Mouse (Mus musculus) forebrain, embryonic 14.5 days (tissue): ENCODE results near the gene Rreb1. TPM values are rescaled to one million over a fixed set of nuclear protein-coding genes. Genes with fewer than 3 reads are reported as not detected.

Source experiments
- ATAC-seq: fragments of 200-750 bp; cut with Nextera tagmentation; 2 replicates; pipeline ENCODE4 v1.8.0; 2017; ENCODE audit warnings: mild to moderate bottlenecking, moderate library complexity
- DNase-seq: peaks from one replicate; pipeline ENCODE4 v3.0.0-alpha.2; 2015; ENCODE audit warnings: low spot score
- H3K27ac ChIP-seq: fragments of 300-500 bp; sonication (generic); 2 replicates; pipeline ENCODE4 v1.5.1; 2014; ENCODE audit warnings: low read depth, mild to moderate bottlenecking, control low read depth, low read length, moderate library complexity
- H3K27me3 ChIP-seq: fragments of 300-500 bp; sonication (generic); replicated peaks from 2 replicates; pipeline ENCODE4 v1.6.1; 2014; ENCODE audit warnings: low read length, control low read depth, mixed read lengths; ENCODE audit not compliant: control insufficient read depth, insufficient read depth
- H3K36me3 ChIP-seq: fragments of 300-500 bp; sonication (generic); 2 replicates; pipeline ENCODE4 v1.6.1; 2014; ENCODE audit warnings: low read length, control low read depth; ENCODE audit not compliant: control insufficient read depth, insufficient read depth
- H3K4me1 ChIP-seq: fragments of 300-500 bp; sonication (generic); 2 replicates; pipeline ENCODE4 v1.6.1; 2014; ENCODE audit warnings: antibody characterized with exemption, low read length, control low read depth; ENCODE audit not compliant: control insufficient read depth, insufficient read depth
- H3K4me2 ChIP-seq: fragments of 300-500 bp; sonication (generic); 2 replicates; pipeline ENCODE4 v1.6.1; 2014; ENCODE audit warnings: mild to moderate bottlenecking, control low read depth, low read length
- H3K4me3 ChIP-seq: fragments of 300-500 bp; sonication (generic); 2 replicates; pipeline ENCODE4 v1.5.1; 2014; ENCODE audit warnings: low read depth, low read length, control low read depth
- H3K9ac ChIP-seq: fragments of 300-500 bp; sonication (generic); 2 replicates; pipeline ENCODE4 v1.6.1; 2014; ENCODE audit warnings: mild to moderate bottlenecking, low read length, control low read depth, moderate library complexity
- H3K9me3 ChIP-seq: fragments of 300-500 bp; sonication (generic); replicated peaks from 2 replicates; pipeline ENCODE4 v1.6.1; 2016; ENCODE audit warnings: low read length, control low read depth, mixed read lengths; ENCODE audit not compliant: control insufficient read depth
- WGBS: fragments of 180-500 bp; shearing (Covaris S2); extraction: QIAGEN DNeasy Blood & Tissue Kit; methylation state at CpG from one replicate; pipeline ENCODE4 v1.1.7; 2014; 5-methylcytosine and 5-hydroxymethylcytosine counted together
- polyA plus RNA-seq: library from polyadenylated mRNA; unstranded; fragments of >200 nt; fragmentation: Nextera tagmentation; extraction: Ambion mirVana; gene quantifications from 2 replicates; pipeline ENCODE4 v1.2.1, GENCODE M21; 2014

Gene Rreb1
- polyA plus RNA-seq, 1 experiment from 2014 or later, result 1.5 TPM

GRCm38 (mm10) chr13:37934920-37935319 lies 156.7 kb downstream of the Rreb1 start:
- ATAC-seq (no peak), DNase-seq (no peak)
- H3K4me3 ChIP-seq, result no peak overlapping the region
- no peak overlapping the region for H3K27ac ChIP-seq
- H3K9ac ChIP-seq, result no peak overlapping the region
- H3K9me3 ChIP-seq, result no peaks in the 10 kb centered on the region
- WGBS, result 76% methylated on average over 8 of the region's 8 CpGs
- H3K4me1 ChIP-seq, result no peaks in the 10 kb centered on the region
- no peaks in the 10 kb centered on the region for H3K27me3 ChIP-seq
- H3K36me3 ChIP-seq, result 0 out of 2 replicates have a peak, but pooled peaks cover 8% of the 10 kb centered on the region
- H3K4me2 ChIP-seq, result no peak overlapping the region

DNA sequence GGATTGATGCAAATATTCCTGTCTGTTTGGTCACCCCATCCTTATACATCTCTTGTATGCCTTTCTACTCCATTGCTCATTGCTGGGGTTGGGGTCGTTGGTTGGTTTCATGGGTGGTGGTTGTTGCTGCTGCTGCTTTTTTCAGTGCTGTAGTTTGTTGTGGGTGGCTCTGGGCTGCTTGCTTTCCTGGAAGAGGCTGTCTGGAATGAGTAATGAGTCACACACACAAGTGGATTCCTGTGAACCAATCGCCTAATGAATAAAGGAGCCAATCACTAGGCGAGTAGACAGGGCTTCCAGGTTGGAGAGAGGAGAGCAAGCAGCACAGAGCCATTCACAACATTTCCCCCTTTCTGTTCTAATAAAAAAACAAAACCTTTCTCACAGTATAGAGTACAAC lies 158.2 kb downstream of the Rreb1 start:
- no peak overlapping the region for H3K4me2 ChIP-seq
- ATAC-seq, result no peak
- H3K36me3 ChIP-seq, result no peaks in the 10 kb centered on the region
- H3K4me3 ChIP-seq, result no peak overlapping the region
- no peaks in the 10 kb centered on the region for H3K27me3 ChIP-seq
- H3K27ac ChIP-seq, result no peak overlapping the region
- H3K9ac ChIP-seq, result no peak overlapping the region
- H3K4me1 ChIP-seq, result no peaks in the 10 kb centered on the region
- no peaks in the 10 kb centered on the region for H3K9me3 ChIP-seq
- no peak for DNase-seq
- WGBS, result 79% methylated on average over 3 of the region's 3 CpGs

GRCm38 (mm10) chr13:37940167-37940566 lies 162.0 kb downstream of the Rreb1 start:
- H3K27me3 ChIP-seq, result no peaks in the 10 kb centered on the region
- 94% methylated on average over 2 of the region's 2 CpGs for WGBS
- ATAC-seq, result no peak
- H3K4me3 ChIP-seq, result no peak overlapping the region
- no peak for DNase-seq
- no peaks in the 10 kb centered on the region for H3K36me3 ChIP-seq
- no peak overlapping the region for H3K27ac ChIP-seq
- no peaks in the 10 kb centered on the region for H3K4me1 ChIP-seq
- H3K9ac ChIP-seq, result no peak overlapping the region
- no peaks in the 10 kb centered on the region for H3K9me3 ChIP-seq
- H3K4me2 ChIP-seq, result no peak overlapping the region

- 68% methylated on average over 5 of the region's 5 CpGs for WGBS
- ATAC-seq, result no peak
- Histone ChIP-seq H3K36me3 (no peaks in the 10 kb centered on the region), H3K4me1 (no peaks in the 10 kb centered on the region), H3K4me2 (no peak overlapping the region), H3K9ac (no peak overlapping the region), H3K27ac (no peak overlapping the region), H3K27me3 (no peaks in the 10 kb centered on the region), H3K4me3 (no peak overlapping the region), H3K9me3 (no peaks in the 10 kb centered on the region)
- no peak for DNase-seq
Observed at GRCm38 (mm10) chr13:37940649-37941048, 162.4 kb downstream of the Rreb1 start.

- no peak overlapping the region for H3K4me3 ChIP-seq
- H3K9ac ChIP-seq, result no peak overlapping the region
- H3K4me1 ChIP-seq, result no peaks in the 10 kb centered on the region
- no peaks in the 10 kb centered on the region for H3K9me3 ChIP-seq
- no peak overlapping the region for H3K27ac ChIP-seq
- WGBS, result 79% methylated on average over 5 of the region's 5 CpGs
- no peaks in the 10 kb centered on the region for H3K36me3 ChIP-seq
- no peak for DNase-seq
- no peaks in the 10 kb centered on the region for H3K27me3 ChIP-seq
- no peak for ATAC-seq
- no peak overlapping the region for H3K4me2 ChIP-seq
Observed at GRCm38 (mm10) chr13:37941138-37941645, 163.0 kb downstream of the Rreb1 start.

- no peak overlapping the region for H3K4me3 ChIP-seq
- H3K4me2 ChIP-seq, result no peak overlapping the region
- no peaks in the 10 kb centered on the region for H3K36me3 ChIP-seq
- ATAC-seq, result no peak
- 48% methylated on average over 17 of the region's 17 CpGs for WGBS
- no peak overlapping the region for H3K9ac ChIP-seq
- no peaks in the 10 kb centered on the region for H3K4me1 ChIP-seq
- no peaks in the 10 kb centered on the region for H3K27me3 ChIP-seq
- DNase-seq, result no peak
- no peaks in the 10 kb centered on the region for H3K9me3 ChIP-seq
- H3K27ac ChIP-seq, result no peak overlapping the region
Observed at GRCm38 (mm10) chr13:37941950-37942886, 164.0 kb downstream of the Rreb1 start.

- Histone ChIP-seq H3K9ac (no peak overlapping the region), H3K27ac (no peak overlapping the region), H3K4me3 (no peak overlapping the region), H3K4me1 (no peaks in the 10 kb centered on the region), H3K9me3 (no peaks in the 10 kb centered on the region), H3K27me3 (no peaks in the 10 kb centered on the region), H3K4me2 (no peak overlapping the region), H3K36me3 (no peaks in the 10 kb centered on the region)
- ATAC-seq, result no peak
- WGBS, result 87% methylated on average over 4 of the region's 4 CpGs
- DNase-seq, result no peak
Observed at GRCm38 (mm10) chr13:37942887-37943331, 164.7 kb downstream of the Rreb1 start.

DNA sequence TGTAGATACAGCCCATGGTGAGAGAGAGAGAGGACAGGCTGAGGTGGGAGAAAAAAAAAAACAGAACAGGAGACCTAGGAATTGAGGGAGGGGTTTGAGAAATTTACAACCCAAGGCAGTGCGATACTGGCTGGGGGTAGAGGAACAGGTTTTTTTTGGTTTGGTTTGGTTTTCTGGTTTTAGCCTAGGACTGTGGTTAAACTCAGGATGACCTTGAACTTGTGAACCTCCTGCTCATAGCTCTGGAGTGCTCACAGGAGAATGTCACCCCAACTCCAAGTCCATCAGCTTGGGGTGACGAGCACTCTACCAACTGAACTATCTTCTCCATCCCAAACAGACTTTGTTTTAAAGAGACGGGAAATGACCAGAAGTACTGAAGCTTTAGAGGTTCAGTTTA lies 165.3 kb downstream of the Rreb1 start:
- ATAC-seq, result no peak

DNA sequence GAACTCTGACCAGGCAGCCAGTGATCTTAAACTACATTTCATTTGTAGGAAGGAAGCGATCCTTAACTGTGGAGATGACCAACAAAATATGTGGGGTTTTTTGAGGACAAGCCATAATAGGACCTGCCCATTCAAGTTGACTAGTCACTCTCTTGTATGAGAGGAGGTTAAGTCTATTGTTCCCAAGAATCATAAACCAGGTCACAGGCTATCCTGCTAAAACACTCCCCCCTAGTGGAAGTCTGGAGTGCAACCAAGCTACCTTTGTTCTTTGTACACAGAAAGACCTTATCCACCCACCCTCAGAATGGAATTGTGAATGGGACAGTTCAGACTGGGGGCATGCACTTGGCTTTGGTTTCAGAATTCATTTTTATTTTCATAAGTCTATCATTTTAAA lies 166.1 kb downstream of the Rreb1 start:
- H3K4me1 ChIP-seq, result no peaks in the 10 kb centered on the region
- no peaks in the 10 kb centered on the region for H3K36me3 ChIP-seq
- 69% methylated on average over 1 of the region's 1 CpGs for WGBS
- H3K4me3 ChIP-seq, result no peak overlapping the region
- H3K27me3 ChIP-seq, result no peaks in the 10 kb centered on the region
- peak; percentile 64 for DNase-seq
- no peak overlapping the region for H3K9ac ChIP-seq
- peak; percentile 44; the same call in 1 of the 2 replicates for ATAC-seq
- no peak overlapping the region for H3K4me2 ChIP-seq
- H3K27ac ChIP-seq, result no peak overlapping the region
- H3K9me3 ChIP-seq, result no peaks in the 10 kb centered on the region

More for the DNA sequence above, 165.3 kb downstream of the Rreb1 start:
- H3K9me3 ChIP-seq, result no peaks in the 10 kb centered on the region
- no peaks in the 10 kb centered on the region for H3K36me3 ChIP-seq
- no peak overlapping the region for H3K9ac ChIP-seq
- no peak overlapping the region for H3K4me3 ChIP-seq
- H3K4me2 ChIP-seq, result no peak overlapping the region
- H3K27me3 ChIP-seq, result no peaks in the 10 kb centered on the region
- no peaks in the 10 kb centered on the region for H3K4me1 ChIP-seq
- 97% methylated on average over 3 of the region's 3 CpGs for WGBS
- H3K27ac ChIP-seq, result no peak overlapping the region
- DNase-seq, result no peak
